14 mouse cellular contexts compared by ENCODE assay signal in genomic region chr10:12574760-12575159, GRCm38 (mm10).
DNase-seq lines count a peak whose midpoint lies in the region; ATAC-seq and TF ChIP-seq lines count a peak whose summit lies in the region.
"Had no signal": no experiment of that assay in that cellular context is flagged by ENCODE, and none has a peak within 500 bp of the region (broad histone marks: within the 10 kb centered on the region; RNA-seq: fewer than 3 reads in every experiment).

No protein-coding gene starts in this region.

- 39% methylated on average over 10 of the region's 10 CpGs for WGBS in midbrain, embryonic 11.5 days
- WGBS in midbrain, embryonic 10.5 days, result 47% methylated on average over 10 of the region's 10 CpGs
- WGBS in forebrain, embryonic 11.5 days, result 30% methylated on average over 10 of the region's 10 CpGs
- WGBS in hindbrain, embryonic 16.5 days, result 46% methylated on average over 10 of the region's 10 CpGs
- WGBS in olfactory bulb, adult 2 months, result 25% methylated on average over 10 of the region's 10 CpGs

- H3K9ac ChIP-seq in midbrain, embryonic 11.5 days (ENCODE audit: low read length), result no peak overlapping the region
- no peak overlapping the region for H3K9ac ChIP-seq in forebrain, embryonic 11.5 days (ENCODE audit: low read length)
- H3K9ac ChIP-seq in hindbrain, embryonic 16.5 days (ENCODE audit: low read depth, low read length), result no peak overlapping the region
- H3K9ac ChIP-seq: liver, embryonic 14.5 days had no signal

- TF ChIP-seq POLR2A in olfactory bulb, adult 2 months (IDR thresholded peaks at IDR 0.05; ENCODE audit: insufficient read depth, low read depth, low read length), result no peak

- DNase-seq in midbrain, embryonic 11.5 days (ENCODE audit: low spot score, missing footprints), result no peak
- DNase-seq in midbrain, embryonic 10.5 days (ENCODE audit: low spot score), result no peak
- no peak for DNase-seq in forebrain, embryonic 11.5 days (ENCODE audit: low spot score)
- DNase-seq in adipocyte (ENCODE audit: low spot score), result no peak
- no peak for DNase-seq in adrenal gland, postnatal 14 days
- DNase-seq: adrenal gland, adult 8-10 months; cerebellum, adult 11-12 months; kidney, postnatal 4 days; lung, postnatal 4 days had no signal

- H3K27ac ChIP-seq in midbrain, embryonic 11.5 days (ENCODE audit: low read depth, low read length), result no peak overlapping the region
- H3K27ac ChIP-seq in midbrain, embryonic 10.5 days (replicated peaks), result no peak overlapping the region
- H3K27ac ChIP-seq in forebrain, embryonic 11.5 days (ENCODE audit: low read depth, low read length), result no peak overlapping the region
- H3K27ac ChIP-seq in hindbrain, embryonic 16.5 days (ENCODE audit: low read depth, low read length), result no peak overlapping the region
- H3K27ac ChIP-seq in olfactory bulb, adult 2 months (ENCODE audit: insufficient read depth, low read depth, low read length), result no peak overlapping the region; the same call in 1 of the 2 replicates
- H3K27ac ChIP-seq: liver, embryonic 14.5 days had no signal

- peak; percentile 50; the same call in 1 of the 2 replicates for ATAC-seq in midbrain, embryonic 11.5 days (ENCODE audit: low FRiP score)
- no peak for ATAC-seq in forebrain, embryonic 11.5 days (replicated peaks; ENCODE audit: low FRiP score)
- ATAC-seq in hindbrain, embryonic 16.5 days, result peak; percentile 66; the same call in 1 of the 2 replicates
- no peak for ATAC-seq in monocyte, adult 5-6 weeks (replicated peaks; ENCODE audit: insufficient number of reproducible peaks, low FRiP score, low TSS enrichment, poor library complexity, severe bottlenecking)
- ATAC-seq: inflammation-experienced regulatory T-cells, adult 6 months had no signal

- TF ChIP-seq CTCF in olfactory bulb, adult 2 months (IDR thresholded peaks at IDR 0.05; ENCODE audit: insufficient read depth, low read depth, low read length), result no peak

- peaks cover 12% of the 10 kb centered on the region for H3K4me1 ChIP-seq in midbrain, embryonic 11.5 days (ENCODE audit: control insufficient read depth, insufficient read depth, low read length)
- peaks cover 58% of the 10 kb centered on the region for H3K4me1 ChIP-seq in midbrain, embryonic 10.5 days
- peaks cover 10% of the 10 kb centered on the region; the same call in 1 of the 2 replicates for H3K4me1 ChIP-seq in forebrain, embryonic 11.5 days (replicated peaks; ENCODE audit: control insufficient read depth, insufficient read depth, low read length)
- no peaks in the 10 kb centered on the region; the same call in 1 of the 2 replicates for H3K4me1 ChIP-seq in hindbrain, embryonic 16.5 days (ENCODE audit: control insufficient read depth, insufficient read depth, low read depth, low read length)
- peaks cover 6% of the 10 kb centered on the region; the same call in 1 of the 2 replicates for H3K4me1 ChIP-seq in olfactory bulb, adult 2 months (ENCODE audit: control insufficient read depth, insufficient read depth, low read length)

- H3K36me3 ChIP-seq in midbrain, embryonic 11.5 days (ENCODE audit: control insufficient read depth, insufficient read depth, low read length), result no peaks in the 10 kb centered on the region
- H3K36me3 ChIP-seq in midbrain, embryonic 10.5 days, result no peaks in the 10 kb centered on the region
- H3K36me3 ChIP-seq in forebrain, embryonic 11.5 days (ENCODE audit: control insufficient read depth, insufficient read depth, low read length), result no peaks in the 10 kb centered on the region
- no peaks in the 10 kb centered on the region for H3K36me3 ChIP-seq in hindbrain, embryonic 16.5 days (ENCODE audit: control insufficient read depth, insufficient read depth, low read length)

- no peak overlapping the region for H3K4me3 ChIP-seq in midbrain, embryonic 11.5 days (ENCODE audit: low read depth, low read length)
- no peak overlapping the region for H3K4me3 ChIP-seq in midbrain, embryonic 10.5 days
- no peak overlapping the region for H3K4me3 ChIP-seq in forebrain, embryonic 11.5 days (ENCODE audit: low read depth, low read length)
- H3K4me3 ChIP-seq in hindbrain, embryonic 16.5 days (ENCODE audit: low read length), result no peak overlapping the region
- peak overlapping the region; percentile 13; the same call in 1 of the 2 replicates for H3K4me3 ChIP-seq in olfactory bulb, adult 2 months (ENCODE audit: insufficient read depth, low read depth, low read length)

- H3K4me2 ChIP-seq in midbrain, embryonic 11.5 days, result no peak overlapping the region
- 0 out of 2 replicates have a peak overlapping the region, but pooled peaks have one; percentile 18 for H3K4me2 ChIP-seq in forebrain, embryonic 11.5 days (ENCODE audit: low read depth, low read length, severe bottlenecking)
- peak overlapping the region; percentile 37; the same call in 1 of the 2 replicates for H3K4me2 ChIP-seq in hindbrain, embryonic 16.5 days (ENCODE audit: low read length)

- H3K27me3 ChIP-seq in midbrain, embryonic 11.5 days (ENCODE audit: control insufficient read depth, insufficient read depth, low read length), result no peaks in the 10 kb centered on the region
- no peaks in the 10 kb centered on the region for H3K27me3 ChIP-seq in midbrain, embryonic 10.5 days (ENCODE audit: low read depth, poor library complexity, severe bottlenecking)
- no peaks in the 10 kb centered on the region for H3K27me3 ChIP-seq in forebrain, embryonic 11.5 days (ENCODE audit: control insufficient read depth, insufficient read depth, low read length)
- H3K27me3 ChIP-seq in hindbrain, embryonic 16.5 days (replicated peaks; ENCODE audit: control insufficient read depth, insufficient read depth, low read length), result no peaks in the 10 kb centered on the region

- H3K9me3 ChIP-seq in midbrain, embryonic 11.5 days (ENCODE audit: control insufficient read depth, low read length), result no peaks in the 10 kb centered on the region
- H3K9me3 ChIP-seq in midbrain, embryonic 10.5 days (replicated peaks), result no peaks in the 10 kb centered on the region
- no peaks in the 10 kb centered on the region for H3K9me3 ChIP-seq in forebrain, embryonic 11.5 days (ENCODE audit: control insufficient read depth, low read length)
- no peaks in the 10 kb centered on the region for H3K9me3 ChIP-seq in hindbrain, embryonic 16.5 days (ENCODE audit: control insufficient read depth, low read length)

Comparison
In these comparisons a context has a peak if more than half of its experiments do, and no peak if none do; other contexts are left out.
1. ATAC-seq: peak in midbrain, embryonic 11.5 days (single experiment) and hindbrain, embryonic 16.5 days (single experiment); none in forebrain, embryonic 11.5 days (single experiment) and monocyte, adult 5-6 weeks (single experiment).